Mouse (Mus musculus) limb, embryonic 14.5 days (tissue): ENCODE measurements at regions not wholly inside any gene's neighbourhood (a gene's known extent, or its start where the extent isn't known, plus 50 kb on each side); places are given as distances from the start of the nearest gene placed in this dataset.

Experiments used
- ATAC-seq: fragments of 200-750 bp; cut with Nextera tagmentation; 2 replicates; pipeline ENCODE4 v1.8.0; 2017; ENCODE audit warnings: low read depth, moderate number of reproducible peaks, moderate TSS enrichment; ENCODE audit not compliant: low FRiP score
- DNase-seq: peaks from one replicate; pipeline ENCODE4 v3.0.0-alpha.2; 2015; ENCODE audit warnings: low spot score
- H3K27ac ChIP-seq: fragments of 300-500 bp; sonication (generic); replicated peaks from 2 replicates; pipeline ENCODE4 v1.5.1; 2014; ENCODE audit warnings: low read depth, mild to moderate bottlenecking, low read length, moderate library complexity, mixed read lengths
- H3K27me3 ChIP-seq: fragments of 300-500 bp; sonication (generic); 2 replicates; pipeline ENCODE4 v1.6.1; 2014; ENCODE audit warnings: low read length, mixed read lengths; ENCODE audit not compliant: control insufficient read depth, insufficient read depth
- H3K36me3 ChIP-seq: fragments of 300-500 bp; sonication (generic); 2 replicates; pipeline ENCODE4 v1.6.1; 2014; ENCODE audit warnings: mild to moderate bottlenecking, low read length, moderate library complexity, mixed read lengths; ENCODE audit not compliant: control insufficient read depth, insufficient read depth
- H3K4me1 ChIP-seq: fragments of 300-500 bp; sonication (generic); 2 replicates; pipeline ENCODE4 v1.6.1; 2014; ENCODE audit warnings: antibody characterized with exemption, low read length, mixed read lengths; ENCODE audit not compliant: control insufficient read depth, insufficient read depth
- H3K4me2 ChIP-seq: fragments of 300-500 bp; sonication (generic); replicated peaks from 2 replicates; pipeline ENCODE4 v1.6.1; 2014; ENCODE audit warnings: low read depth, mild to moderate bottlenecking, low read length, moderate library complexity; ENCODE audit not compliant: severe bottlenecking
- H3K4me3 ChIP-seq: fragments of 300-500 bp; sonication (generic); replicated peaks from 2 replicates; pipeline ENCODE4 v1.5.1; 2014; ENCODE audit warnings: low read length
- H3K9ac ChIP-seq: fragments of 300-500 bp; sonication (generic); 2 replicates; pipeline ENCODE4 v1.6.1; 2014; ENCODE audit warnings: mild to moderate bottlenecking, low read depth, low read length, moderate library complexity; ENCODE audit not compliant: severe bottlenecking
- H3K9me3 ChIP-seq: fragments of 300-500 bp; sonication (generic); 2 replicates; pipeline ENCODE4 v1.6.1; 2016; ENCODE audit warnings: low read length; ENCODE audit not compliant: control insufficient read depth
- POLR2A ChIP-seq: fragments of 200-500 bp; IDR thresholded peaks from 2 replicates; pipeline ENCODE4 v1.8.0; 2012; ENCODE audit warnings: inconsistent platforms, mild to moderate bottlenecking, moderate library complexity, borderline replicate concordance; ENCODE audit not compliant: insufficient read depth, insufficient read length; ENCODE audit errors: extremely low read depth
- WGBS: fragments of 180-500 bp; shearing (Covaris S2); extraction: QIAGEN DNeasy Blood & Tissue Kit; methylation state at CpG from one replicate; pipeline ENCODE4 v1.1.7; 2014; 5-methylcytosine and 5-hydroxymethylcytosine counted together

GRCm38 (mm10) chr4:87718166-87718805 is 314.9 kb downstream of the Mllt3 start:
- Histone ChIP-seq H3K4me2 (no peak overlapping the region), H3K27ac (no peak overlapping the region), H3K36me3 (no peaks in the 10 kb centered on the region), H3K4me3 (no peak overlapping the region), H3K4me1 (no peaks in the 10 kb centered on the region), H3K9me3 (no peaks in the 10 kb centered on the region), H3K27me3 (0 out of 2 replicates have a peak, but pooled peaks cover 6% of the 10 kb centered on the region), H3K9ac (no peak overlapping the region)
- TF ChIP-seq POLR2A = no peak
- DNase-seq = no peak
- ATAC-seq = no peak
- 55% methylated on average over 9 of the region's 9 CpGs for WGBS

- no peak for ATAC-seq
- Histone ChIP-seq H3K27me3 (0 out of 2 replicates have a peak, but pooled peaks cover 6% of the 10 kb centered on the region), H3K9ac (no peak overlapping the region), H3K36me3 (no peaks in the 10 kb centered on the region), H3K4me3 (no peak overlapping the region), H3K4me2 (no peak overlapping the region), H3K4me1 (no peaks in the 10 kb centered on the region), H3K27ac (no peak overlapping the region), H3K9me3 (no peaks in the 10 kb centered on the region)
- TF ChIP-seq POLR2A = no peak
- DNase-seq = no peak
- WGBS = 58% methylated on average over 11 of the region's 11 CpGs
Measured at GRCm38 (mm10) chr4:87715212-87715933, 317.8 kb downstream of the Mllt3 start.

- ATAC-seq (no peak), DNase-seq (no peak)
- Histone ChIP-seq H3K4me1 (peaks cover 7% of the 10 kb centered on the region; the same call in 1 of the 2 replicates), H3K36me3 (no peaks in the 10 kb centered on the region), H3K27ac (no peak overlapping the region), H3K9ac (no peak overlapping the region), H3K4me3 (no peak overlapping the region), H3K4me2 (no peak overlapping the region), H3K27me3 (0 out of 2 replicates have a peak, but pooled peaks cover 6% of the 10 kb centered on the region), H3K9me3 (no peaks in the 10 kb centered on the region)
- no peak for TF ChIP-seq POLR2A
- WGBS = 48% methylated on average over 2 of the region's 2 CpGs
Measured at GRCm38 (mm10) chr4:87712691-87713090, 320.5 kb downstream of the Mllt3 start.

GRCm38 (mm10) chr4:87712286-87712685 is 320.9 kb downstream of the Mllt3 start:
- Histone ChIP-seq H3K4me3 (no peak overlapping the region), H3K4me1 (peaks cover 7% of the 10 kb centered on the region; the same call in 1 of the 2 replicates), H3K4me2 (no peak overlapping the region), H3K9me3 (no peaks in the 10 kb centered on the region), H3K36me3 (no peaks in the 10 kb centered on the region), H3K27me3 (0 out of 2 replicates have a peak, but pooled peaks cover 6% of the 10 kb centered on the region), H3K27ac (no peak overlapping the region), H3K9ac (no peak overlapping the region)
- TF ChIP-seq POLR2A = no peak
- 83% methylated on average over 3 of the region's 3 CpGs for WGBS
- no peak for ATAC-seq
- no peak for DNase-seq

- Histone ChIP-seq H3K4me2 (no peak overlapping the region), H3K4me1 (peaks cover 7% of the 10 kb centered on the region; the same call in 1 of the 2 replicates), H3K27ac (no peak overlapping the region), H3K9me3 (no peaks in the 10 kb centered on the region), H3K36me3 (no peaks in the 10 kb centered on the region), H3K9ac (no peak overlapping the region), H3K27me3 (0 out of 2 replicates have a peak, but pooled peaks cover 6% of the 10 kb centered on the region), H3K4me3 (no peak overlapping the region)
- ATAC-seq (no peak), DNase-seq (no peak)
- WGBS = 92% methylated on average over 8 of the region's 8 CpGs
- no peak for TF ChIP-seq POLR2A
Measured at GRCm38 (mm10) chr4:87711185-87711827, 321.9 kb downstream of the Mllt3 start.
